Mouse (Mus musculus): Measurements from ENCODE around the gene Pisd.
"Not testable (repeated sequence)": the region's sequence is repeated elsewhere in the genome, so short reads cannot be mapped to it uniquely, and the experiment has no call there.

Gene Pisd

GRCm38 (mm10) chr5:32785313-32785915 lies at the start of gene Pisd:
Pisd (minus strand) TSS chr5:32785646.
- DNase-seq, result peak; percentile 96

- no peak for DNase-seq
Observed at GRCm38 (mm10) chr5:32834497-32834896, 49.1 kb upstream of the Pisd start.

- DNase-seq, result peak; percentile 22
Observed at GRCm38 (mm10) chr5:32830054-32830453, 44.6 kb upstream of the Pisd start.

- DNase-seq, result peak; percentile 24
Observed at GRCm38 (mm10) chr5:32828766-32829165, 43.3 kb upstream of the Pisd start.

GRCm38 (mm10) chr5:32827009-32827408 lies 41.6 kb upstream of the Pisd start, which contains the start of gene Gm20671:
Gm20671 (minus strand) TSS chr5:32827109.
- DNase-seq, result no peak

- peak; percentile 56 for DNase-seq
Observed at GRCm38 (mm10) chr5:32820471-32820870, 35.0 kb upstream of the Pisd start.

- DNase-seq, result no peak
Observed at GRCm38 (mm10) chr5:32815396-32815795, 29.9 kb upstream of the Pisd start.

GRCm38 (mm10) chr5:32786454-32786853 lies 1.0 kb upstream of the Pisd start:
- DNase-seq, result not testable (repeated sequence)

GRCm38 (mm10) chr5:32784726-32785125 lies 720 bp downstream of the Pisd start:
- DNase-seq, result no peak

- no peak for DNase-seq
Observed at GRCm38 (mm10) chr5:32781596-32781995, 3.9 kb downstream of the Pisd start.

- DNase-seq, result no peak
Observed at GRCm38 (mm10) chr5:32778168-32778567, 7.3 kb downstream of the Pisd start.

- DNase-seq, result no peak
Observed at GRCm38 (mm10) chr5:32772361-32772760, 13.1 kb downstream of the Pisd start.

- no peak for DNase-seq
Observed at GRCm38 (mm10) chr5:32767636-32768373, 17.6 kb downstream of the Pisd start.

GRCm38 (mm10) chr5:32767004-32767403 lies 18.4 kb downstream of the Pisd start:
- no peak for DNase-seq

- DNase-seq, result no peak
Observed at GRCm38 (mm10) chr5:32761566-32762140, 23.8 kb downstream of the Pisd start.

- no peak for DNase-seq
Observed at GRCm38 (mm10) chr5:32760787-32761186, 24.7 kb downstream of the Pisd start.

GRCm38 (mm10) chr5:32760352-32760751 lies 25.1 kb downstream of the Pisd start:
- DNase-seq, result not testable (repeated sequence)

GRCm38 (mm10) chr5:32759662-32760061 lies 25.8 kb downstream of the Pisd start:
- no peak for DNase-seq

GRCm38 (mm10) chr5:32756141-32756540 lies 29.3 kb downstream of the Pisd start:
- DNase-seq, result no peak

- peak; percentile 65 for DNase-seq
Observed at GRCm38 (mm10) chr5:32751736-32752135, 33.7 kb downstream of the Pisd start.

GRCm38 (mm10) chr5:32748936-32749335 lies 36.5 kb downstream of the Pisd start:
- no peak for DNase-seq

- peak; percentile 63 for DNase-seq
Observed at GRCm38 (mm10) chr5:32747650-32748375, 37.6 kb downstream of the Pisd start.
